15 mouse cellular contexts compared by ENCODE assay signal in the genomic region with DNA sequence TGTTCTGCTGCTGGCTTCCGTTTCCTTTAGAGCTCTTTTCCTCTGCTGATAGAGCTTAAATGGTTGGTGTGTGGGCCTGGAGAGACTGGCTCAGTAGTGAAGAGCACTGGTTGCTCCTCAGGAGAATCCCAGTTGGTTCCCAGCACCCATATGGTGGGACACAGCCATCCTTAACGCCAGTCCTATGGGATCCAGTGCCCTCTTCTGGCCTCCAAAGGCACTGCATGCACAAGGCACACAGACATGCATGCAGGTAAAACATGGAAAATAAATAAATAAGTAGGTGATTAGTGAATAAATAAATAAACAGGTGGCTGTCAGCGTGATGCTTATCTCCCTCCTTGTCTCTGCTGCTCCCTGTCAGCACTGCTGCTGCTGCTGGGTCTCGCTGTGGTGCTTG. TPM values are rescaled to one million over a fixed set of nuclear protein-coding genes. Genes with fewer than 3 reads are reported as not detected.
DNase-seq lines count a peak whose midpoint lies in the region; ATAC-seq and TF ChIP-seq lines count a peak whose summit lies in the region.
"Had no signal": no experiment of that assay in that cellular context is flagged by ENCODE, and none has a peak within 500 bp of the region (broad histone marks: within the 10 kb centered on the region; RNA-seq: fewer than 3 reads in every experiment).

No protein-coding gene starts in this region.

- H3K36me3 ChIP-seq in hindbrain, postnatal 0 days (ENCODE audit: insufficient read depth, low read length), result peaks cover 42% of the 10 kb centered on the region
- H3K36me3 ChIP-seq in hindbrain, embryonic 16.5 days (ENCODE audit: control insufficient read depth, insufficient read depth, low read length), result peaks cover 39% of the 10 kb centered on the region
- peaks cover 77% of the 10 kb centered on the region for H3K36me3 ChIP-seq in megakaryocyte, embryonic 14.5 days (replicated peaks; ENCODE audit: low read length)

- H3K9me3 ChIP-seq in hindbrain, postnatal 0 days (ENCODE audit: low read length), result no peaks in the 10 kb centered on the region
- no peaks in the 10 kb centered on the region for H3K9me3 ChIP-seq in hindbrain, embryonic 16.5 days (ENCODE audit: control insufficient read depth, low read length)
- H3K9me3 ChIP-seq in megakaryocyte, embryonic 14.5 days, result no peaks in the 10 kb centered on the region
- H3K9me3 ChIP-seq: embryonic facial prominence, embryonic 15.5 days; heart, embryonic 10.5 days had no signal

- H3K4me2 ChIP-seq in hindbrain, postnatal 0 days (ENCODE audit: low read depth, low read length), result no peak overlapping the region
- H3K4me2 ChIP-seq in hindbrain, embryonic 16.5 days (ENCODE audit: low read length), result no peak overlapping the region
- H3K4me2 ChIP-seq: embryonic facial prominence, embryonic 15.5 days; hindbrain, embryonic 14.5 days had no signal

- H3K27ac ChIP-seq in hindbrain, postnatal 0 days, result no peak overlapping the region
- H3K27ac ChIP-seq in hindbrain, embryonic 16.5 days (ENCODE audit: low read depth, low read length), result no peak overlapping the region
- H3K27ac ChIP-seq: embryonic facial prominence, embryonic 15.5 days; heart, embryonic 10.5 days; hindbrain, embryonic 14.5 days had no signal

- DNase-seq in hindbrain, postnatal 0 days (ENCODE audit: low spot score), result no peak
- DNase-seq in Patski (ENCODE audit: low read depth, low spot score), result no peak
- DNase-seq in urinary bladder, postnatal 36 days (ENCODE audit: low spot score in 2 of 2), result no peak
- no peak for DNase-seq in adrenal gland, adult (ENCODE audit: inconsistent age in 2 of 2, low spot score in 1 of 2)
- DNase-seq: adrenal gland, postnatal 25 days; cerebellum, adult 9-10 months; kidney, postnatal 4 days; spleen, adult 18-20 months had no signal

- H3K4me3 ChIP-seq in hindbrain, postnatal 0 days (ENCODE audit: low read length), result no peak overlapping the region
- H3K4me3 ChIP-seq in hindbrain, embryonic 16.5 days (ENCODE audit: low read length), result no peak overlapping the region
- peak overlapping the region; percentile 74 for H3K4me3 ChIP-seq in megakaryocyte, embryonic 14.5 days (replicated peaks)
- H3K4me3 ChIP-seq: embryonic facial prominence, embryonic 15.5 days; heart, embryonic 10.5 days had no signal

- H3K9ac ChIP-seq in hindbrain, postnatal 0 days (replicated peaks; ENCODE audit: low read length), result no peak overlapping the region
- no peak overlapping the region for H3K9ac ChIP-seq in hindbrain, embryonic 16.5 days (ENCODE audit: low read depth, low read length)
- H3K9ac ChIP-seq: embryonic facial prominence, embryonic 15.5 days; hindbrain, embryonic 14.5 days had no signal

- TF ChIP-seq CTCF in hindbrain, postnatal 0 days (IDR thresholded peaks at IDR 0.05; ENCODE audit: low read depth), result peak; percentile 43
- peak; percentile 54 for TF ChIP-seq CTCF in Patski (IDR thresholded peaks at IDR 0.05)

- CTCF ChIA-PET in Patski (lab: Charles Lee), result interaction anchor here (0.7 to 1.4 kb wide), 2 partner anchors 9 to 13 kb away, joined by 3 to 4 read pairs; no protein-coding TSS in a partner anchor

- WGBS in hindbrain, postnatal 0 days, result 82% methylated on average over 4 of the region's 4 CpGs
- 88% methylated on average over 4 of the region's 4 CpGs for WGBS in hindbrain, embryonic 16.5 days

- no peaks in the 10 kb centered on the region for H3K4me1 ChIP-seq in hindbrain, postnatal 0 days (ENCODE audit: insufficient read depth, low read length)
- H3K4me1 ChIP-seq in hindbrain, embryonic 16.5 days (ENCODE audit: control insufficient read depth, insufficient read depth, low read depth, low read length), result no peaks in the 10 kb centered on the region
- H3K4me1 ChIP-seq in megakaryocyte, embryonic 14.5 days, result peaks cover 29% of the 10 kb centered on the region
- H3K4me1 ChIP-seq: embryonic facial prominence, embryonic 15.5 days; heart, embryonic 10.5 days had no signal

- in situ Hi-C loops in Patski (cut with MboI; ENCODE audit: low pct_unique_long_range_greater_than_20kb), result loop anchor here (25.0 kb wide), 1 partner anchor 1324 kb away; the partner anchor contains the start of gene Naa20

- ATAC-seq in hindbrain, postnatal 0 days, result no peak
- no peak for ATAC-seq in hindbrain, embryonic 16.5 days
- ATAC-seq in megakaryocyte, adult 5-6 weeks (ENCODE audit: poor library complexity, severe bottlenecking), result no peak
- no peak for ATAC-seq in Patski
- 0 out of 2 replicates have a peak, but pooled peaks have one; percentile 56 for ATAC-seq in megakaryocyte-erythroid progenitor cell, adult 5-6 weeks (replicated peaks; ENCODE audit: low FRiP score, low TSS enrichment, poor library complexity, severe bottlenecking)

- POLR2A ChIA-PET in Patski (lab: Charles Lee), result no interaction called here

- H3K27me3 ChIP-seq in hindbrain, postnatal 0 days (ENCODE audit: insufficient read depth, low read length), result no peaks in the 10 kb centered on the region
- no peaks in the 10 kb centered on the region for H3K27me3 ChIP-seq in hindbrain, embryonic 16.5 days (replicated peaks; ENCODE audit: control insufficient read depth, insufficient read depth, low read length)
- no peaks in the 10 kb centered on the region for H3K27me3 ChIP-seq in megakaryocyte, embryonic 14.5 days (replicated peaks)
- H3K27me3 ChIP-seq in Patski, result no peaks in the 10 kb centered on the region
- H3K27me3 ChIP-seq: embryonic facial prominence, embryonic 15.5 days had no signal

RNA-seq across cellular contexts. Expression of gene Smim26, which starts 5.1 kb away (rescaled TPM):
- total RNA-seq in hindbrain, postnatal 0 days (2014; rRNA removed), result 18.9 and 21.7 TPM in 2 replicates
- polyA plus RNA-seq in hindbrain, postnatal 0 days (2015; fragmentation: Nextera tagmentation; extraction: Ambion mirVana), result 72.7 and 75.9 TPM in 2 replicates
- polyA plus RNA-seq in hindbrain, embryonic 16.5 days (2015; fragmentation: Nextera tagmentation; extraction: Ambion mirVana), result 59.8 and 63.3 TPM in 2 replicates
- polyA plus RNA-seq in megakaryocyte, embryonic 14.5 days (2012; ENCODE audit: insufficient read depth, low replicate concordance), result 3.6 TPM in 1 of 2 replicates, not detected in the other
- total RNA-seq in megakaryocyte, adult 5-6 weeks (2015), result 15.2 and 17.4 TPM in 2 replicates
- total RNA-seq in megakaryocyte, adult 5-6 weeks (2017), result 1.8 and 19.5 TPM in 2 replicates
- 45.9 TPM for polyA plus RNA-seq in Patski (2021)
- 37.5 and 51.5 TPM in 2 replicates for total RNA-seq in megakaryocyte-erythroid progenitor cell, adult 5-6 weeks (2014; fragmentation: Nextera tagmentation)
- 7.7 and 31.1 TPM in 2 replicates for total RNA-seq in megakaryocyte-erythroid progenitor cell, adult 5-6 weeks (2017)

RNA-seq across cellular contexts. Expression of gene Dtd1, which starts 11.0 kb away (rescaled TPM):
- 63.4 and 68.5 TPM in 2 replicates for total RNA-seq in hindbrain, postnatal 0 days (2014; rRNA removed)
- 172 and 173 TPM in 2 replicates for polyA plus RNA-seq in hindbrain, postnatal 0 days (2015; fragmentation: Nextera tagmentation; extraction: Ambion mirVana)
- 137 and 144 TPM in 2 replicates for polyA plus RNA-seq in hindbrain, embryonic 16.5 days (2015; fragmentation: Nextera tagmentation; extraction: Ambion mirVana)
- 10.9 and 23.5 TPM in 2 replicates for polyA plus RNA-seq in megakaryocyte, embryonic 14.5 days (2012; ENCODE audit: insufficient read depth, low replicate concordance)
- 4.7 and 5.6 TPM in 2 replicates for total RNA-seq in megakaryocyte, adult 5-6 weeks (2015)
- 9.4 and 11.5 TPM in 2 replicates for total RNA-seq in megakaryocyte, adult 5-6 weeks (2017)
- 45.8 TPM for polyA plus RNA-seq in Patski (2021)
- 38.9 and 47.5 TPM in 2 replicates for total RNA-seq in megakaryocyte-erythroid progenitor cell, adult 5-6 weeks (2014; fragmentation: Nextera tagmentation)
- total RNA-seq in megakaryocyte-erythroid progenitor cell, adult 5-6 weeks (2017), result 91.2 and 95.0 TPM in 2 replicates

RNA-seq across cellular contexts. Expression of gene Sec23b, which starts 32.7 kb away (rescaled TPM):
- total RNA-seq in hindbrain, postnatal 0 days (2014; rRNA removed), result 73.3 and 85.9 TPM in 2 replicates
- 61.5 and 64.9 TPM in 2 replicates for polyA plus RNA-seq in hindbrain, postnatal 0 days (2015; fragmentation: Nextera tagmentation; extraction: Ambion mirVana)
- 67.1 and 70.9 TPM in 2 replicates for polyA plus RNA-seq in hindbrain, embryonic 16.5 days (2015; fragmentation: Nextera tagmentation; extraction: Ambion mirVana)
- polyA plus RNA-seq in megakaryocyte, embryonic 14.5 days (2012; ENCODE audit: insufficient read depth, low replicate concordance), result 4.9 TPM in 1 of 2 replicates, not detected in the other
- total RNA-seq in megakaryocyte, adult 5-6 weeks (2015), result 26.6 and 36.8 TPM in 2 replicates
- 79.4 and 84.4 TPM in 2 replicates for total RNA-seq in megakaryocyte, adult 5-6 weeks (2017)
- 117 TPM for polyA plus RNA-seq in Patski (2021)
- 53.0 and 54.8 TPM in 2 replicates for total RNA-seq in megakaryocyte-erythroid progenitor cell, adult 5-6 weeks (2014; fragmentation: Nextera tagmentation)
- total RNA-seq in megakaryocyte-erythroid progenitor cell, adult 5-6 weeks (2017), result 52.6 and 78.6 TPM in 2 replicates

RNA-seq across cellular contexts. Expression of gene Rbbp9, which starts 38.1 kb away (rescaled TPM):
- total RNA-seq in hindbrain, postnatal 0 days (2014; rRNA removed), result 15.8 and 16.7 TPM in 2 replicates
- 35.2 and 38.2 TPM in 2 replicates for polyA plus RNA-seq in hindbrain, postnatal 0 days (2015; fragmentation: Nextera tagmentation; extraction: Ambion mirVana)
- polyA plus RNA-seq in hindbrain, embryonic 16.5 days (2015; fragmentation: Nextera tagmentation; extraction: Ambion mirVana), result 53.8 and 54.5 TPM in 2 replicates
- polyA plus RNA-seq in megakaryocyte, embryonic 14.5 days (2012; ENCODE audit: insufficient read depth, low replicate concordance), result 0.95 TPM in 1 of 2 replicates, not detected in the other
- 7.6 and 10.9 TPM in 2 replicates for total RNA-seq in megakaryocyte, adult 5-6 weeks (2015)
- total RNA-seq in megakaryocyte, adult 5-6 weeks (2017), result 4.5 and 8.0 TPM in 2 replicates
- 65.2 TPM for polyA plus RNA-seq in Patski (2021)
- total RNA-seq in megakaryocyte-erythroid progenitor cell, adult 5-6 weeks (2014; fragmentation: Nextera tagmentation), result 8.6 and 10.3 TPM in 2 replicates
- total RNA-seq in megakaryocyte-erythroid progenitor cell, adult 5-6 weeks (2017), result 6.8 and 12.3 TPM in 2 replicates

Comparison
In these comparisons a context has a peak if more than half of its experiments do, and no peak if none do; other contexts are left out.
1. RNA of gene Smim26, which starts 5.1 kb away (polyA plus RNA-seq): 72.7 to 75.9 TPM in hindbrain, postnatal 0 days, 59.8 to 63.3 TPM in hindbrain, embryonic 16.5 days and 45.9 TPM in Patski (single experiment); 3.6 TPM in megakaryocyte, embryonic 14.5 days; every median in the first group is over 10 times any median in the second.
2. RNA of gene Sec23b, which starts 32.7 kb away (polyA plus RNA-seq): 117 TPM in Patski (single experiment), 67.1 to 70.9 TPM in hindbrain, embryonic 16.5 days and 61.5 to 64.9 TPM in hindbrain, postnatal 0 days; 4.9 TPM in megakaryocyte, embryonic 14.5 days; every median in the first group is over 10 times any median in the second.